Mouse (Mus musculus): ENCODE data around the gene Amd1.

DNA sequence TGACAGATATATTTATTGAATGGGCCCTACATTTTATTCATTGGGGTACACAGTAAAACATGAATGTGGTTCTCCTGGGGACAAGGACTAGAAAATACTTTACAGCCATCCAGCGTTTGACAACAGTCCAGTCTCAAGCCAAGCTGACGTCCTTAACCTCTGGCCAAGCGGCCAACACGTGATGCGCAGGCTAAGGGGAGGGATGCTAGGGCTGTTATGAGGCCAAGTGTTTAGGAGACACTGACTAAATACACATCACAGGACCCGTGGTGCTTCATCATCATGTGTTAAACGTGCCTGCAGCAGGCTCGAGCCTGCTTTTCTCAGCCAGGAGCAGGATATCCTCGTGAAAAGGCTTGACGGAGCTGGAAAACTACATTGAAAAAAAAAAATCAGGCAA lies 18.3 kb upstream of the Amd1 start:
- TF ChIP-seq CTCF (IDR thresholded peaks at IDR 0.05; ENCODE audit: borderline replicate concordance, extremely low read depth, insufficient read depth, insufficient read length) = no peak
- no peak for TF ChIP-seq POLR2A (IDR thresholded peaks at IDR 0.05; ENCODE audit: borderline replicate concordance, extremely low read depth, insufficient read depth, insufficient read length, poor library complexity, severe bottlenecking)

Measured in brain, embryonic 14.5 days (tissue).